Mouse (Mus musculus): ENCODE data around the gene Capn5. TPM values are rescaled to one million over a fixed set of nuclear protein-coding genes. Genes with fewer than 3 reads are reported as not detected.
A peak's percentile ranks its signal among the peaks of the same experiment; 100 is the strongest.

Capn5 gene
- total RNA-seq, 2 experiments from 2014 or later = 2.7 to 3.9 TPM

GRCm38 (mm10) chr7:98119179-98119960, 58.7 kb downstream of the Capn5 start, which contains the start of gene Myo7a:
Gene Myo7a (minus strand): TSS chr7:98119524.
- DNase-seq = peak in 1 of 2 experiments; percentile 29
- intact Hi-C loops (cut with DNase I) = loop anchor here (1.0 to 2.0 kb wide), 2 partner anchors 15 to 373 kb away; no protein-coding TSS in a partner anchor

DNA sequence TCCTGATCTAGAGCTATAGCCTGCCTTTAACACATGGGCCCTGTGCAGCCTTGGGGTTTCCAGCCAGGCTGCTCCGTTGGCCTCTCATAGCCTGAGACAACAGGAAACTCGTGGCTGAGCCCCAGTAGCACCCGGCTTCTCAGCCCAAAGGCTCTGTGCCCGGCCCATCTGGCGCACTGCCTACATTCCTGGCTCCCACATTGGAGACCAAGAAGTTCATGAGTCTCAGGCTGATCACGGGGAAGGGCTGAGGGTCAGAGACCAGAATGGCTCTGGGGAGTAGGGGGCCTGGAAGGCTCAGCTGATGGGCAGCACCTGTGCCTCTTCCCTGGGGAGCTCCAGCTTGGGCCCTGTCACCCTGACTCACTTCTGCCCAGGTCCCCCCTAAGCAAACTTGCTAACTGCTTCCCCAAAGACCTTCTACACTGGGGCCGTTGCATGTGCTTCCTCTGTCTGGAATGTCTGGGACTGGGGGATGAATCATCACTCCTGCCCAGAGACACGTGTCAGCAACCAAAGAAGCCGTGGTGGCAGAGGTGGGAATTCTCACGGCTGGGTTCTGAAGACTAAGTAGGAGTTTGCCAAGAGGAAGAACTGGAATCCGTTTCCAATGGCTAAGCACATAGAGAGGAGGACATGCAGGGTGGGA, 60.9 kb downstream of the Capn5 start:
- DNase-seq = peak; percentile 73 to 84
- intact Hi-C loops (cut with DNase I) = no loop called here

GRCm38 (mm10) chr7:98114656-98115055, 63.4 kb downstream of the Capn5 start:
- intact Hi-C loops (cut with DNase I) = no loop called here
- DNase-seq = no peak

DNA sequence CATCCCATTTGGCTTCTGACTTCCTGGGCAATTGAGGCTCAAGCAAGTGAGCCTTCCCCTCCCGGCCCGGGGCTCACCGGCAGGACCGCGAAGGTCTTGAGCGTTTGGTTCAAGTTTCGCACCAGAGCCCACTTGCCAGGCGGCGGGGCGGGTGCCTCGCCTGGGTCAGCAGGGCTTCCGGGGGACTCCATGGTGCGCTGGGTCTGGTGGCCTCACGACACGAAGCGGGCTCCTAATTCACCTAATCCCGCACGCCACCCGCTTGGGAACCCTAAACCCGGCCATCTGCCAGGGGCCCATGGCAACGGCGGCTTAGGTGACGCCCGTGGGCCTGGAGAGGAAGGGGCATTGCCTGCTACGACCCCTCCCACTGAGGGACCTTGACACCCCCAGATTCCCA, 66.8 kb downstream of the Capn5 start:
- DNase-seq = no peak
- intact Hi-C loops (cut with DNase I) = no loop called here

- no peak for DNase-seq
- intact Hi-C loops (cut with DNase I) = no loop called here
These were observed 68.3 kb downstream of the Capn5 start for GRCm38 (mm10) chr7:98109771-98110170.

DNA sequence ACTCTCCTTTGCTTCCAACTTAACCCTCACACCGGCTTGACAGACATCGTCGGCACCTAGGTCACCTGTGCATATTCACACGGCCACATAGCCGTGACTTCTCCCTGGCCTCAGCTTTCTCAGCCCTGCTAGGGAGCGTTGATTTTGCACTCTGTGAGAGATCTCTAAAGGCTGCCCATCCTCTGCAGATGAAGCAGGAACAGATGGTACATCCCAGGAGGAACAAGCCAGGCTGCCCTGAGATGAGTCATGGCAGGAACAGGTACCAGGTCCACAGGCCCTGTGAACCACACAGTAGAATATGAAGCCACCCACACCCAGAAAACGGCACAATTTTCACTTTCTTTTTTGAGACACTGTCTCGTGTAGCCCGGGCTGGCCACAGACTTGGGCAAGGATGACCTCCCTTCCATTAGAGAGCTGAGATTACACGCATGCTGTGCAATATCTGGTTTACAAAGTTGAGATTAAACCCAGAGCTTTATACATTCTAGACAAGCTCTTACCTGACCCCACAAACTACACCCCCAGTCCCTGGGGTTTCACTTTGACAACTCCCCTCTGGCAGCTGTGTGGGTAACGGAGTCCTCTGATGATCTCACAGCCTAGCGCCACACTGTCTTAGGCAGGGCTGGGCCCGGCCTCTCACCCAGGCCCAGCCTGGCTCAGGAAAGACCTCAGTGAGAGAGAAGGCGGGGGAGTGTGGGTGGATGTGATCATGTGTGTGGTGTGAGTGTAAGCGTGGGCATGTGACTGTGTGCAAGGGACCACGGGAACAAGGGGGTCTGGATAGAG, 69.2 kb downstream of the Capn5 start:
- DNase-seq = no peak
- intact Hi-C loops (cut with DNase I) = no loop called here

DNA sequence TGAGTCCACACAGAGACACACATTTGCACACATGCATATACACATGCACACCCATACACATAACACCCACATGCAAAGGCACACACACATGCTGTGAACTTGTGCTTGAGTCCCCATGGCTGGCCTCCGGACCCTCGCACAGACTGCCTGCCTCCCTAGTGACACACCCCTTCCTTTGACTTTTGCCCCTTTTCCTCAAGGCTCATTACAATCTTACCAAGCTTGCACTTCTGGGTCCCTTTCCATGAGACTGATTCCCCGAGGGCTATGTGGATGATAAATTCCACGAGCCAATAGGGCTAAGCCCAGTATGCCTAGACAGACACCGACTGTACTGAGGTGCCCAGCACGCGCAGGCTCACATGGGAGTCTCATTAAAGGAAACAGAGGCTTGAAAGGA, 71.8 kb downstream of the Capn5 start:
- intact Hi-C loops (cut with DNase I) = no loop called here
- DNase-seq = no peak

- intact Hi-C loops (cut with DNase I) = loop anchor here (1.0 kb wide), 1 partner anchor 15 kb away; the partner anchor contains the start of gene Myo7a
- peak; percentile 25 to 32 for DNase-seq
These were observed 73.3 kb downstream of the Capn5 start for GRCm38 (mm10) chr7:98104481-98105435.

DNA sequence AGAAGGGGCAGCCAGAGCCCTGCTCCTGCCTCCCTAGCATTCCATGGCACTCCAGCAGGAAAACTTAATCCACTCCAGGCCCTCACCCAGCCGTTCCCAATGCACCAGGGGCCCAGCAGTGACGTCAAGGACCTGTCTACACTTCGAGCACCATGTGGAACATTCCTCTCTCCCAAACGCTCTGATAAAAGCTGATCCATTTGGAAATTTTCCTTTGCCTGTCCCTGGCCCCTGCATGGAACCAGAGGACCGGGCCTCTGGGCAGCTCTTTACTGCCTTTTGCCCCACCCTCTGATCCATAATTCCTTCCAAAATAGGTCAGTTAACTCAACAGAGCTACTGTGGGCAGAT, 74.2 kb downstream of the Capn5 start:
- intact Hi-C loops (cut with DNase I) = loop anchor here (1.0 kb wide), 1 partner anchor 15 kb away; the partner anchor contains the start of gene Myo7a
- DNase-seq = peak in 1 of 2 experiments; percentile 23

DNA sequence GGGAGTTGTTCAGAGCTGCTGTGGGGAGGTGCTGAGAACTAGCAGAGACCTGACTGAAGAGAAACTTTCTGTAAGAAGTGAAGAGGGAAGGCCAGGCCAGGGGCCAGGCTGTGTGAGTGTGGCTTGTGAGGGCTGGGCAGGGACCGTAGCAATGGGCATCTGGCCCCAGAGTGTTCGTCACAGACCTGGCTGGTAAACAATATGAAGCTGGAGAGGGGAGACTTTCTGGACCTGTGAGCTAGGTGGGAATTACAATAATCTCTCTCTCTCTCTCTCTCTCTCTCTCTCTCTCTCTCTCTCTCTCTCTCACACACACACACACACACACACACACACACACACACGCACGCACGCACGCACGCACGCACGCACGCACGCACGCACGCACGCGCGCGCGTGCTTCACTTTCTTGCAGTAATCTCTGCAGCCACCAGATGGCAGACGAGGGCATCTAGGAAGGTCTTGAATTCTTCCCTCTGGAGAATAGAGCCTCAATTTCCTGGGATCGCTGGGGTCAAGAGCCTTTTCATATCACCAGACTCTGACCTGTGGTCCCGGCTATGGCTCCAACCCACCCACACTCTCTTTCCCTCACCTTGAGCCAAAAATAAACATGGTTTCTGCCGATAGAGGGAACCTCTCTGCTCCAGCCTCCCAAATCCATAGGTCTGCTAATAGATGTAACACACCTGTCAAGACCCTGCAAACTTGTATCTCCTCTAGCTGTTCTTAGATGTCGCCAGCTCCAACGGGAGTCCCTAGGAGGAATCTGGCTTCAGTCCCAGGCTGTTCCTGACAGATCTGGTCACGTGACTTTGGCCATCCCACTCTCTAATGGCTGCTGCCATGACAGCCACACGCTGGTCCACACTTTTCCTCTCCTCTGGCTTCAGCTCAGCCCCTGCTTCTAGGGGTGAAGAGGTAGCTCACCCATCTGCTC, 74.8 kb downstream of the Capn5 start:
- intact Hi-C loops (cut with DNase I) = no loop called here
- DNase-seq = peak; percentile 83 to 92

- no peak for DNase-seq
These were observed 75.6 kb downstream of the Capn5 start for GRCm38 (mm10) chr7:98102488-98102887.

DNA sequence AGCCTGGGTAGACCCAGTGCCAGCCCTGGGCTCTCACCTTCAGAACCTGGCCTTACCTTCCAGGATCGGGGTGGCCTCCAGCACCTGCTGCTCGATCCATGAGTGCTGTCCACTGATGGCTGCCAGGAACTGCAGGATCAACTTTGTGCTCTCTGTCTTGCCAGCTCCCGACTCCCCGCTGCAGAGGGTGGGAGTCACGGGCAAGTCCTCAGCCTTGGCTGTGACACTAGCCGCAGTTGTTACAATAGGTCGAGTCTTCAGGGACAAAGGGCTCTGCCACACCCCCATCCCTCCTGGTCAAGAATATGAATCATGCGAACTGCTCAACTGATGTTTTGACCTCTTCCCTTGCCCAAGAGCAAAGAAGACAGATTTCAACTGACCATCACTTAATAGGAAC, 80.5 kb downstream of the Capn5 start:
- intact Hi-C loops (cut with DNase I) = no loop called here
- no peak for DNase-seq

More at GRCm38 (mm10) chr7:98102488-98102887, 75.6 kb downstream of the Capn5 start:
- intact Hi-C loops (cut with DNase I) = no loop called here

GRCm38 (mm10) chr7:98095852-98096251, 82.2 kb downstream of the Capn5 start:
- no peak for DNase-seq
- intact Hi-C loops (cut with DNase I) = no loop called here

DNA sequence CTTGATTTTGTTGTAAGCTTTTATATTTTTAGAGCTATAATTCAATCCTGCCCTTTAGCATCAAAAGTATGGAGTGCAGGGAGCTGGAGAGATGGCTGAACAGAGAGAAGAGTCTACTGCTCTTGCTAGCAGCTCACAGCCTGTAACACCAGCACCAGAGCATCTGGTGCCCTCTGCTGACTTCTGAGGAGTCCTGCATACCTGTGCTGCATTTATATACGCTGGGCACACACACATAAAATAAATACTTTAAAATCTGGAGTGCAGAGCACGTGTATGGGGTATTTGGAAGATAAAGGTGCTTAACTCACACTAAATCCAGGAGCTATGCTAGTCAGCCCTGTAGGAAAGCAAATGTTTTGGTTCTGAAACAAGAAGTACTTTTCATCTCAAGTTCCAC, 91.7 kb downstream of the Capn5 start:
- no peak for DNase-seq
- intact Hi-C loops (cut with DNase I) = loop anchor here (1.0 to 10.0 kb wide), 2 partner anchors 15 to 342 kb away; no protein-coding TSS in a partner anchor

DNA sequence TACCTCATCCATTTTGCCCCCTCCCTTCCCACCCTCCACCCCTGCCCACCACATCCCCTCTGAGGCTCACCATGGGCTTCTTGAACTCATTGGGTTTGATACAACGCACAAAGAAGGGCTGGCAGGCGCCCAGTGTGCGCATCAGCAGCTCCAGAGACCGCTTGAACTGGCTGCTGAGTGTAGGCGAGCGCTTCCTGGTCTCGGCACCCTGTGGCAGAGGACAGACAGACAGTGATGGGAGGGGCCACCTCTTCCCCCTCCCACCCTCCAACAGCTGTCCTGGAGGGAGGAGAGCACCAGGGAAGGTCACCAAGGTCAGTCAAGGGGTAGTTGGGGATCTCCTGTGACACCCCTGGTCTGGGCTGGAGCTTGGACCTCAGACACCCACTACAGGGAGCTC, 92.8 kb downstream of the Capn5 start:
- DNase-seq = peak in 1 of 2 experiments; percentile 22
- intact Hi-C loops (cut with DNase I) = loop anchor here (10.0 kb wide), 1 partner anchor 341 kb away; no protein-coding TSS in a partner anchor

DNA sequence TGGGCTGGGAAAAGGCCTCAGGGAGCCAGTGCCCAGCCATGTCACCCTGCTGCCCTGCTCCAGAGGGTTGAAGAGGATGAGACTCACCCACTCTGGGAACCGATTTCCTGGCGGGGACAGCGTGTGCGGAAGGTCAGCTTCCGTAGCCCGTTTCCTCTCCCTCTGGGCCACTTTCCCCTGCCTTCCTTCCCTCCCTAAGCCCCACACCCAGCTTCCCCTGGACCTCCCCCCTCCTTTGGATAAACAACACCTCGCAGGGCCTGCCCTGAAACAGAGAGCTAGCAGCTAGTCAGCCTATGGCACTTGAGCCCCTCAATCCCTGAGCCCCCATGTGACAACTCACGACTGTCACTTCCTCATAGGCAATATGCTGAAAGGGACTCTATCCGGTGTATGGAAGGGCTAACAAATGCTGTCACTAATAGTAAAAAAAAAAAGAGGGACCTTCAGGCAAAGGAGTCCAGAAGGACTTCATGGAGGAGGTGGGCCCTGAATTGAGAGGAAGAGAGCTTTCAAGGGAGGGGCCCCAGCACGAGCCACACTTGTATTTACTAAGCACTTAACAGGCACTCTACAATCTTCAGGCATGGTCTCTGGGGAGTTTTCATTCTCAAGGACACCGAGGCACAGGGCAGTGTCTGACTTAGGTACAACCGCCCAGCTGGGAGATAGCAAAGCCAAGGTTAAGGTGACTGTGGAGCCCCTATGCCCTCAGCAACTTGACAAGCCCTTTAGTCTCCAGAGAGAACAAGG, 93.4 kb downstream of the Capn5 start:
- intact Hi-C loops (cut with DNase I) = loop anchor here (10.0 kb wide), 1 partner anchor 340 kb away; no protein-coding TSS in a partner anchor
- peak; percentile 19 to 22 for DNase-seq

DNA sequence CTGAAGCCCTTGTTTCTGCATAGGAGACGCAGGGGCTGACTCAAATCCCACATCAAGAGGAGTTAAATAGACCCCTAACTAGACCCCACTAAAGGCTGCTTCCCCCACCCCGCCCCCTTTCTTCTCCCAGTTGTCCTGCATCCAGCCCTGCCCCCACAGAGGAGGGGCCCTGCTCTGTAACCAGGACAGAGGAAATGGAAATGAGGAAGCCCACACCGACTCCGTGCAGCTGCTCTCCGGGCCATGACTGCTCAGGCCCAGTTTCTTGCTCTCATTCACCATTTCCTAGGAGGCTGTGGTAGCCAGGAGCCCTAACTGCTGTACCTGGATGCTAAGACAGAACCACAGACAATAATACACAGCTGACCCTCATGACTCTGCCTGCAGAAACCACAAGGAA, 95.7 kb downstream of the Capn5 start:
- DNase-seq = no peak
- intact Hi-C loops (cut with DNase I) = loop anchor here (10.0 kb wide), 1 partner anchor 338 kb away; no protein-coding TSS in a partner anchor

- DNase-seq = no peak
- intact Hi-C loops (cut with DNase I) = no loop called here
These were observed 100.6 kb downstream of the Capn5 start for GRCm38 (mm10) chr7:98077453-98077852.

Measured in heart, postnatal 14 days (tissue).